Mouse (Mus musculus) heart, adult 8-10 months (tissue): ENCODE data around the gene Eef2. TPM values are rescaled to one million over a fixed set of nuclear protein-coding genes. Genes with fewer than 3 reads are reported as not detected.

ENCODE experiments used
- total RNA-seq, 4 experiments: library from RNA; stranded (reverse); gene quantifications; 2 replicates each; pipeline ENCODE4 v1.2.4; 2022

Gene Eef2
- total RNA-seq, 4 experiments from 2014 or later, result 1,076 to 1,267 (median 1,170) TPM

Other genes starting within 250 kb of the Eef2 start
- 10 to 100 TPM in 2 of 4 experiments, 1 to 10 TPM in 2; 5.0 to 18.1 (median 12.0) TPM for gene Gadd45b, start 246.6 kb upstream of the Eef2 start, total RNA-seq
- 1 to 10 TPM; 1.0 to 1.7 (median 1.5) TPM for gene Gng7, start 161.7 kb upstream of the Eef2 start, total RNA-seq
- gene Diras1, start 151.0 kb upstream of the Eef2 start, total RNA-seq, result under 1 TPM in 1 of 4 experiments, not detected in 3; 0.44 TPM
- 10 to 100 TPM; 12.1 to 14.1 (median 12.7) TPM for gene Slc39a3, start 139.2 kb upstream of the Eef2 start, total RNA-seq
- gene Sgta, start 116.5 kb upstream of the Eef2 start, total RNA-seq, result 100 to 1,000 TPM in 2 of 4 experiments, 10 to 100 TPM in 2; 92.0 to 102 (median 99.4) TPM
- gene Thop1, start 106.6 kb upstream of the Eef2 start, total RNA-seq, result 10 to 100 TPM; 12.3 to 14.9 (median 13.2) TPM
- under 1 TPM in 3 of 4 experiments, not detected in 1; 0.14 to 0.53 (median 0.27) TPM for gene Creb3l3, start 77.8 kb upstream of the Eef2 start, total RNA-seq
- 100 to 1,000 TPM; 110 to 137 (median 130) TPM for gene Map2k2, start 70.7 kb upstream of the Eef2 start, total RNA-seq
- gene Zbtb7a, start 41.4 kb upstream of the Eef2 start, total RNA-seq, result 10 to 100 TPM; 39.4 to 41.9 (median 40.7) TPM
- gene Pias4, start 8.7 kb upstream of the Eef2 start, total RNA-seq, result 10 to 100 TPM; 16.8 to 18.6 (median 17.0) TPM
- 10 to 100 TPM; 26.3 to 35.5 (median 29.8) TPM for gene Dapk3, start 6.4 kb downstream of the Eef2 start, total RNA-seq
- gene 4930442H23Rik, start 7.2 kb downstream of the Eef2 start, total RNA-seq, result not detected
- 10 to 100 TPM in 1 of 4 experiments, 1 to 10 TPM in 3; 5.8 to 18.8 (median 8.2) TPM for gene Nmrk2, start 25.4 kb downstream of the Eef2 start, total RNA-seq
- gene Atcay, start 54.2 kb downstream of the Eef2 start, total RNA-seq, result under 1 TPM in 1 of 4 experiments, not detected in 3; 0.63 TPM
- gene Zfr2, start 56.5 kb downstream of the Eef2 start, total RNA-seq, result 1 to 10 TPM; 1.6 to 3.1 (median 2.7) TPM
- under 1 TPM; 0.26 to 0.75 (median 0.62) TPM for gene Matk, start 76.3 kb downstream of the Eef2 start, total RNA-seq
- gene Mrpl54, start 90.3 kb downstream of the Eef2 start, total RNA-seq, result 100 to 1,000 TPM; 105 to 124 (median 112) TPM
- 100 to 1,000 TPM; 105 to 122 (median 112) TPM for gene Apba3, start 90.3 kb downstream of the Eef2 start, total RNA-seq
- under 1 TPM in 1 of 4 experiments, not detected in 3; 0.22 TPM for gene Tjp3, start 115.0 kb downstream of the Eef2 start, total RNA-seq
- gene Pip5k1c, start 116.3 kb downstream of the Eef2 start, total RNA-seq, result 10 to 100 TPM; 25.7 to 29.5 (median 26.8) TPM
- gene Cactin, start 144.5 kb downstream of the Eef2 start, total RNA-seq, result 10 to 100 TPM; 14.4 to 19.2 (median 16.3) TPM
- 1 to 10 TPM; 2.7 to 5.4 (median 3.5) TPM for gene Tbxa2r, start 152.1 kb downstream of the Eef2 start, total RNA-seq
- gene Gipc3, start 166.6 kb downstream of the Eef2 start, total RNA-seq, result 1 to 10 TPM; 4.1 to 6.6 (median 5.2) TPM
- 10 to 100 TPM; 52.4 to 61.2 (median 57.1) TPM for gene Hmg20b, start 173.8 kb downstream of the Eef2 start, total RNA-seq
- 10 to 100 TPM in 1 of 4 experiments, 1 to 10 TPM in 3; 9.2 to 11.4 (median 9.8) TPM for gene Mfsd12, start 180.9 kb downstream of the Eef2 start, total RNA-seq
- under 1 TPM in 2 of 4 experiments, not detected in 2; 0.29 to 0.66 TPM for gene 4930404N11Rik, start 189.2 kb downstream of the Eef2 start, total RNA-seq
- gene Fzr1, start 201.9 kb downstream of the Eef2 start, total RNA-seq, result 10 to 100 TPM; 25.9 to 39.0 (median 32.2) TPM
- 10 to 100 TPM; 49.1 to 55.0 (median 53.8) TPM for gene Dohh, start 207.8 kb downstream of the Eef2 start, total RNA-seq
- 1 to 10 TPM in 2 of 4 experiments, under 1 TPM in 2; 0.73 to 1.3 (median 1.0) TPM for gene Gm48551, start 207.8 kb downstream of the Eef2 start, total RNA-seq
- gene Gm48552, start 212.4 kb downstream of the Eef2 start, total RNA-seq, result under 1 TPM in 2 of 4 experiments, not detected in 2; 0.50 to 0.72 TPM
- 1 to 10 TPM; 1.4 to 2.4 (median 1.9) TPM for gene Smim24, start 216.4 kb downstream of the Eef2 start, total RNA-seq